8 mouse cellular contexts compared by ENCODE assay signal in the genomic region with DNA sequence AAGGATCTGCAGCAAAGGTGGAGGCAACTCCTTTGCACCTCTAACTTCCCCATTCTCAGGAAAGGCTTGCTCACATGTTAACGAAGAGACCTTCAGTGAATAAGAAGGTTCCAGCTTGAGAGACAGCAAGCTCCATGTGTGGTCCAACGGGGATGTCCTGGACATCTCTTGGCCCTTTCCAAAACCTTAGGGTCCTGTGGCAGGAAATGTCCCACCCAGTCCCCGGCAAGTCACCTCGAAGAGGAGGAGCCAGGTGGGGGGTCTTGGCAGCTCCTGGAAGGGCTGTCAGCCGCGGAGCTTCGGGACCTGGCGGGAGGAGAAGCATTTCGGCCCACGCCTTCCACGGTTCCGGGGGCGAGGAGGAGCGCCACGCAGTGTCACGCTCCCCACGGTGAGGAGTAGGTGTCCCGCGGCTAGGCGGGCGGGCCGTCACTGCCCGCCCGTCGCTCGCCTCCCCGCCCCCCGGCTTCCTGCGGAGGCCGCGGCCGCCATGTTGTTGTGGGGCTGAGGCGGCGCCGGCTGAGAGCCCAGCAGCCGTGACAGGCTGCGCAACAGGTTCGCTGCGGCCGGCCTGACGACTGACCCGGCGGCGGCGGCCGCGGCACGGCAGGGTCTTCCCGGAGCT. TPM values are rescaled to one million over a fixed set of nuclear protein-coding genes. Genes with fewer than 3 reads are reported as not detected.
DNase-seq lines count a peak whose midpoint lies in the region; ATAC-seq and TF ChIP-seq lines count a peak whose summit lies in the region.

Itsn2 (plus strand) TSS at position 98 of the 625 bp plus-strand sequence.
Gm3625 (minus strand) TSS at position 387 of the 625 bp plus-strand sequence.

- peak within 1 kb of the TSS; percentile 81 for H3K27ac ChIP-seq in MEL (ENCODE audit: control insufficient read depth, low read depth, low read length)
- H3K27ac ChIP-seq in forebrain, embryonic 16.5 days (ENCODE audit: low read length), result no peak within 1 kb of the TSS
- H3K27ac ChIP-seq in lung, embryonic 15.5 days, result peak within 1 kb of the TSS; percentile 75
- peak within 1 kb of the TSS; percentile 91 for H3K27ac ChIP-seq in olfactory bulb, adult 2 months (ENCODE audit: insufficient read depth, low read depth, low read length)
- H3K27ac ChIP-seq in thymus, adult 2 months (ENCODE audit: control insufficient read depth, insufficient read depth, low read length), result peak within 1 kb of the TSS; percentile 56

- peak within 1 kb of the TSS; percentile 90 for H3K4me2 ChIP-seq in forebrain, embryonic 16.5 days (ENCODE audit: low read length)
- H3K4me2 ChIP-seq in lung, embryonic 15.5 days, result peak within 1 kb of the TSS; percentile 85

- intact Hi-C loops in heart, postnatal 36 days (cut with DNase I), result loop anchor here (5.0 to 10.0 kb wide), 3 partner anchors 45 to 252 kb away; partner anchors contain the start of genes Fam228b, Fkbp1b, Pfn4 and Wdcp

- TF ChIP-seq EP300 in MEL (IDR thresholded peaks at IDR 0.05; ENCODE audit: low read depth in 1 of 2, low read length in 2 of 2), result no peak

- peak within 1 kb of the TSS; percentile 88 to 96 for H3K4me3 ChIP-seq in MEL (ENCODE audit: control insufficient read depth in 1 of 2, insufficient read depth in 1 of 2, low read depth in 2 of 2, low read length in 2 of 2)
- H3K4me3 ChIP-seq in forebrain, embryonic 16.5 days (replicated peaks; ENCODE audit: low read length), result peak within 1 kb of the TSS; percentile 91
- H3K4me3 ChIP-seq in lung, embryonic 15.5 days, result peak within 1 kb of the TSS; percentile 78
- H3K4me3 ChIP-seq in olfactory bulb, adult 2 months (ENCODE audit: insufficient read depth, low read depth, low read length), result peak within 1 kb of the TSS; percentile 99
- H3K4me3 ChIP-seq in thymus, adult 2 months (ENCODE audit: control insufficient read depth, insufficient read depth, low read length), result peak within 1 kb of the TSS; percentile 94

- peaks cover 3 to 6% of the 10 kb centered on the region in 2 experiments for H3K4me1 ChIP-seq in MEL (ENCODE audit: control insufficient read depth in 1 of 2, insufficient read depth in 2 of 2, low read length in 2 of 2)
- H3K4me1 ChIP-seq in forebrain, embryonic 16.5 days (replicated peaks; ENCODE audit: control insufficient read depth, insufficient read depth, low read length), result peaks cover 7% of the 10 kb centered on the region
- H3K4me1 ChIP-seq in lung, embryonic 15.5 days, result peaks cover 13% of the 10 kb centered on the region
- H3K4me1 ChIP-seq in olfactory bulb, adult 2 months (ENCODE audit: control insufficient read depth, insufficient read depth, low read length), result peaks cover 2% of the 10 kb centered on the region; the same call in 1 of the 2 replicates
- H3K4me1 ChIP-seq in thymus, adult 2 months (replicated peaks; ENCODE audit: control insufficient read depth, insufficient read depth, low read length), result 0 out of 2 replicates have a peak, but pooled peaks cover 4% of the 10 kb centered on the region

- peak; percentile 82 for DNase-seq in MEL (ENCODE audit: low read depth, low spot score)
- DNase-seq in cerebellum, adult 18-20 months, result peak; percentile 65 to 79
- peak; percentile 80 to 85 for DNase-seq in heart, postnatal 36 days
- DNase-seq in layer of hippocampus, adult 8-10 months (ENCODE audit: low spot score in 2 of 2), result peak; percentile 37 to 55
- DNase-seq in thymus, adult 2 months, result peak; percentile 81

- peaks cover 0 to 22% of the 10 kb centered on the region in 2 experiments; a peak in 2 of 4 replicates for H3K36me3 ChIP-seq in MEL (ENCODE audit: control insufficient read depth in 1 of 2, insufficient read depth in 2 of 2, low read length in 2 of 2)
- H3K36me3 ChIP-seq in forebrain, embryonic 16.5 days (ENCODE audit: control insufficient read depth, insufficient read depth), result no peaks in the 10 kb centered on the region
- H3K36me3 ChIP-seq in lung, embryonic 15.5 days, result no peaks in the 10 kb centered on the region
- H3K36me3 ChIP-seq in thymus, adult 2 months (ENCODE audit: control insufficient read depth, insufficient read depth, low read length), result no peaks in the 10 kb centered on the region

- peak; percentile 88 for ATAC-seq in forebrain, embryonic 16.5 days
- ATAC-seq in lung, embryonic 15.5 days (ENCODE audit: borderline replicate concordance, extremely low read depth, low FRiP score, low TSS enrichment), result peak; percentile 90

- H3K9me3 ChIP-seq in MEL (replicated peaks; ENCODE audit: insufficient read depth, low read length), result no peaks in the 10 kb centered on the region
- H3K9me3 ChIP-seq in forebrain, embryonic 16.5 days (ENCODE audit: control insufficient read depth, low read length), result no peaks in the 10 kb centered on the region
- no peaks in the 10 kb centered on the region for H3K9me3 ChIP-seq in lung, embryonic 15.5 days

- TF ChIP-seq CTCF in MEL (IDR thresholded peaks at IDR 0.05 in 2 of 3, conservative IDR thresholded peaks at IDR 0.05 in 1 of 3; ENCODE audit: control insufficient read depth in 1 of 3, insufficient read depth in 1 of 3, low read depth in 2 of 3, low read length in 3 of 3, poor library complexity in 1 of 3, severe bottlenecking in 1 of 3), result no peak
- TF ChIP-seq CTCF in olfactory bulb, adult 2 months (IDR thresholded peaks at IDR 0.05; ENCODE audit: insufficient read depth, low read depth, low read length), result no peak
- no peak for TF ChIP-seq CTCF in thymus, adult 2 months (IDR thresholded peaks at IDR 0.05; ENCODE audit: borderline replicate concordance, control insufficient read depth, extremely low read depth, insufficient read depth, low read length, poor library complexity)

- TF ChIP-seq POLR2A in MEL (IDR thresholded peaks at IDR 0.05; ENCODE audit: control insufficient read depth in 1 of 2, insufficient read depth in 1 of 2, low read depth in 1 of 2, low read length in 2 of 2, poor library complexity in 1 of 2), result peak; percentile 56 to 60
- no peak for TF ChIP-seq POLR2A in olfactory bulb, adult 2 months (IDR thresholded peaks at IDR 0.05; ENCODE audit: insufficient read depth, low read depth, low read length)
- TF ChIP-seq POLR2A in thymus, adult 2 months (IDR thresholded peaks at IDR 0.05; ENCODE audit: control insufficient read depth, extremely low read depth, insufficient read depth, low read length, poor library complexity), result 0 out of 2 replicates have a peak, but pooled peaks have one; percentile 29

- H3K79me2 ChIP-seq in MEL (ENCODE audit: control insufficient read depth, insufficient read depth, low read length, poor library complexity), result peaks cover 32% of the 10 kb centered on the region

- no peaks in the 10 kb centered on the region for H3K27me3 ChIP-seq in MEL (ENCODE audit: control insufficient read depth in 1 of 2, insufficient read depth in 2 of 2, low read length in 2 of 2)
- no peaks in the 10 kb centered on the region for H3K27me3 ChIP-seq in forebrain, embryonic 16.5 days (replicated peaks; ENCODE audit: control insufficient read depth, insufficient read depth, low read length)
- no peaks in the 10 kb centered on the region for H3K27me3 ChIP-seq in lung, embryonic 15.5 days
- no peaks in the 10 kb centered on the region for H3K27me3 ChIP-seq in thymus, adult 2 months (ENCODE audit: control insufficient read depth, insufficient read depth, low read length)

- under 1% methylated on average over 40 of the region's 49 CpGs for WGBS in forebrain, embryonic 16.5 days
- WGBS in lung, embryonic 15.5 days, result 0% methylated on average over 35 of the region's 49 CpGs
- WGBS in olfactory bulb, adult 2 months, result under 1% methylated on average over 49 of the region's 49 CpGs
- WGBS in thymus, adult 2 months, result 1% methylated on average over 49 of the region's 49 CpGs

- no peak for TF ChIP-seq RAD21 in MEL (IDR thresholded peaks at IDR 0.05; ENCODE audit: low read depth, low read length)

- peak within 1 kb of the TSS; percentile 90 for H3K9ac ChIP-seq in MEL (ENCODE audit: control insufficient read depth, low read depth, low read length, poor library complexity, severe bottlenecking)
- H3K9ac ChIP-seq in forebrain, embryonic 16.5 days (replicated peaks; ENCODE audit: low read depth, low read length), result peak within 1 kb of the TSS; percentile 83
- H3K9ac ChIP-seq in lung, embryonic 15.5 days, result peak within 1 kb of the TSS; percentile 58

TF ChIP-seq in MEL, 35 proteins besides CTCF, POLR2A, EP300 and RAD21 (continues in another document):
- TF ChIP-seq MXI1 (IDR thresholded peaks at IDR 0.05; ENCODE audit: low read depth, low read length) (peak; percentile 70), HCFC1 (IDR thresholded peaks at IDR 0.05; ENCODE audit: low read depth, low read length) (peak; percentile 56; the same call in 1 of the 2 replicates), MYC (IDR thresholded peaks at IDR 0.05; ENCODE audit: low read depth, low read length) (no peak; the same call in 1 of the 2 replicates), GABPA (IDR thresholded peaks at IDR 0.05; ENCODE audit: low read depth, low read length) (no peak), MAX (IDR thresholded peaks at IDR 0.05; ENCODE audit: low read length) (no peak), E2F4 (IDR thresholded peaks at IDR 0.05; ENCODE audit: borderline replicate concordance, low read depth, low read length) (no peak), NRF1 (IDR thresholded peaks at IDR 0.05; ENCODE audit: insufficient read depth, low read depth, low read length, poor library complexity, severe bottlenecking) (no peak)

RNA-seq across cellular contexts. Expression of gene Itsn2, which starts in this region (rescaled TPM):
- total RNA-seq in MEL (2012; rRNA removed), result 40.1 and 41.9 TPM in 2 replicates
- polyA plus RNA-seq in MEL (2012; ENCODE audit: insufficient read depth in 1 of 2, insufficient read length in 2 of 2, low read depth in 1 of 2, low replicate concordance in 2 of 2, missing spikeins in 1 of 2), result 100 to 1,000 TPM in 1 of 2 experiments, 10 to 100 TPM in 1; 47.5 to 218 TPM
- polyA plus RNA-seq in forebrain, embryonic 16.5 days (2015; fragmentation: Nextera tagmentation; extraction: Ambion mirVana), result 21.4 and 24.9 TPM in 2 replicates
- total RNA-seq in heart, postnatal 36 days (2021), result 10 to 100 TPM; 35.4 to 43.5 TPM
- 100 to 1,000 TPM in 1 of 4 experiments, 10 to 100 TPM in 3; 84.0 to 104 (median 91.1) TPM for total RNA-seq in layer of hippocampus, adult 8-10 months (2022)
- 37.9 and 42.2 TPM in 2 replicates for polyA plus RNA-seq in lung, embryonic 15.5 days (2015; fragmentation: Nextera tagmentation; extraction: Ambion mirVana)
- not detected in 2 replicates for polyA plus RNA-seq in olfactory bulb, adult 2 months (2012; ENCODE audit: insufficient read depth, insufficient read length, low replicate concordance, missing spikeins)
- 51.6 and 62.9 TPM in 2 replicates for polyA plus RNA-seq in thymus, adult 2 months (2012; rRNA removed)

RNA-seq across cellular contexts. Expression of gene Gm3625, which starts in this region (rescaled TPM):
- total RNA-seq in MEL (2012; rRNA removed), result not detected in 2 replicates
- not detected for polyA plus RNA-seq in MEL (2012; ENCODE audit: insufficient read depth in 1 of 2, insufficient read length in 2 of 2, low read depth in 1 of 2, low replicate concordance in 2 of 2, missing spikeins in 1 of 2)
- not detected in 2 replicates for polyA plus RNA-seq in forebrain, embryonic 16.5 days (2015; fragmentation: Nextera tagmentation; extraction: Ambion mirVana)
- total RNA-seq in heart, postnatal 36 days (2021), result not detected
- not detected for total RNA-seq in layer of hippocampus, adult 8-10 months (2022)
- not detected in 2 replicates for polyA plus RNA-seq in lung, embryonic 15.5 days (2015; fragmentation: Nextera tagmentation; extraction: Ambion mirVana)
- not detected in 2 replicates for polyA plus RNA-seq in olfactory bulb, adult 2 months (2012; ENCODE audit: insufficient read depth, insufficient read length, low replicate concordance, missing spikeins)
- not detected in 2 replicates for polyA plus RNA-seq in thymus, adult 2 months (2012; rRNA removed)
